Mouse (Mus musculus): ENCODE measurements at regions not wholly inside any gene's neighbourhood (a gene's known extent, or its start where the extent isn't known, plus 50 kb on each side); places are given as distances from the start of the nearest gene placed in this dataset.

DNA sequence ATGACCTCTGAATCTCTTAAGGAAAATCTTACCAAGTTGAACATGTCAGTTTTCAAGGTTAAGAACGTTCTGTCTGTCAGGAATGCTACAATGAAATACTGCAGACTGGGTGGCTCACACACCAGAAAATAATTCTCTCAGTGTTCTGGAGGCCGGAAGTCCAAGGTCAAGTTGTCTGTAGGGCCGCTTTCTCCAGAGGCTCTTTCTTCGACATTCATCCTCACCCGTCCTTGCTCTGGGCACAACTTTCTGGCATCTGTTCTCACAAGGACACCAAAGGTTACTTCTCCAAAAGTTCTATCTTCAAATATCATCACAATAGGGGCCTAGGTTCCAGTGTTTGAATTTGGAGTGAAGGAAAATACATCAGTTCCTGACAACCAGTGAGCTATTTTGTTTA is 239.2 kb downstream of the Kcnrg start:
- TF ChIP-seq GATA1 (IDR thresholded peaks at IDR 0.05; ENCODE audit: low read length) (no peak), TAL1 (IDR thresholded peaks at IDR 0.05; ENCODE audit: low read length) (no peak)

All from erythroblast, embryonic 14.5 days (primary cell).